Mouse (Mus musculus) heart, adult 11 months (tissue): ENCODE data around the gene Sgsm3.
A peak's percentile ranks its signal among the peaks of the same experiment; 100 is the strongest.
"Not testable (repeated sequence)": the region's sequence is repeated elsewhere in the genome, so short reads cannot be mapped to it uniquely, and the experiment has no call there.

Experiments used
- DNase-seq: peaks from one replicate; pipeline ENCODE4 v3.0.0; 2022

Gene Sgsm3

GRCm38 (mm10) chr15:80977620-80978334, at the start of gene Sgsm3:
TSS of gene Sgsm3 (plus strand) at chr15:80977765.
- peak; percentile 98 for DNase-seq

GRCm38 (mm10) chr15:80928811-80929355, 48.7 kb upstream of the Sgsm3 start:
- DNase-seq, result peak; percentile 89

GRCm38 (mm10) chr15:80930048-80930571, 47.5 kb upstream of the Sgsm3 start:
- DNase-seq, result peak; percentile 86

- not testable (repeated sequence) for DNase-seq
These were observed 46.8 kb upstream of the Sgsm3 start for GRCm38 (mm10) chr15:80930676-80931320.

DNA sequence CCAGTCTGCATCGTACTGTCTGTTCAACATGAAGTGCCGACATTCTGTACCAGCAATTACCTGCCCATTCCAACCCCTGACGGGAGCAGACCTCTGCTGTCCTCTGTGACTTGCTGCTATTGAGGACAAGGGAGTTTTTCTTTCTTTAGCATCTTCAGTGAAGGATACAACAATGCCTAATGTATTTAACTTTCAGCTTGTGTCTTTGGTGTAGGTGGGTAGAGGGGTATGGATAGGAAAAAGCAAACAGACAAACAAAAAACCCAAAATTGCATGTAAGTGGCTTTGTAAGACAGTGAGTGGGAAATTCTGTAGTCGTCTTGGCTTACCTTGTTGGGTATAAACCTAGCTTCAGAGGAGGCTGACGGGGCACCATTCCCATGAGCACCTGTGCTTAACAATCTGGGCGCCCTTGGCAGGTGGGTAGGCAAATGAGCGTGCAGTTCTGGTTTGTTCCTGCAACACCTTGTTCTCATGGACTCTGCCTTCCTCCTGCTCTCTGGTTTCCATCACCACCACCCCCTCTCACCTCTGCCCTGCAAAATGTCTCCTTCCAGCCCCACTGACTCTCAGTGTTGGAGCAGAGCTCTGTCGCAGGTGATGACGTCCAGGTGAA, 46.1 kb upstream of the Sgsm3 start:
- peak; percentile 24 for DNase-seq

GRCm38 (mm10) chr15:80934841-80935240, 42.7 kb upstream of the Sgsm3 start:
- no peak for DNase-seq

- DNase-seq, result peak; percentile 90
These were observed 40.9 kb upstream of the Sgsm3 start for GRCm38 (mm10) chr15:80936686-80937085.

DNA sequence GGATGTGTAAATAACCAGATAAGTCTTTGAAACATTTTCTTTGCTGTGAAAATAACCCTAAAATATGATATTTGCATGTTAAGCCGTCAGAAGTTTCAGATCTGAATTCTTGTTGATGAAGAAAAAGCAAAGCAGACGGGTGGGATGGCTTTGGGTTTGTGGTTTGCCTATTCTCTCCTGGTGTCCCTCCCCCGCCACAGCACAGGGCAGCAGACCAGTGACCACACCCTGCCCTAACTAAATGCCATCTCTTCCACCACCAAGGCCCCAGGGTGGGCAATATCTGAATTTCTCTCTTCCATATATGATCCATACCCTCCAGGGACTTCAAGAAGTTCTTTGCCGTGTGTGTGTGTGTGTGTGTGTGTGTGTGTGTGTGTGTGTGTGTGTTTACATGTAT, 39.0 kb upstream of the Sgsm3 start:
- peak; percentile 73 for DNase-seq

DNA sequence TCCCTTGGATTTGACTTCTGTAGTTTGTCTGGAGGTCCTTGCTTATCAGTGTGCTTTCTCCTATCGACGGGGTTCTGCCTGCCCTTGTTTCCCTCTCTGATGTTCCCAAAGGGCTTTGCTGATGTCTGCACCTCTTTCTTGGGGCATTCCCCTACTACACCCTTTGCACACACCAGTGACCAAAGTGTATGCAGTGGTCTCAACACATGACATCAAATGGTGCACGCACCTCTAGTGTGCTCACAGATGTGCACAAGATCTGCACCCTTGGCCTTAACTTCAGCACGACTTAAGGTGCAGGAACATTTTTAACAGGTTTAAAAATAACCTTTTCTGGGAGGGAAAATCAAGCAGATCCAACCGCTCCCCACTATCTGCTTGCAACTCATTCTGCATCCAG, 38.2 kb upstream of the Sgsm3 start:
- DNase-seq, result peak; percentile 67

DNA sequence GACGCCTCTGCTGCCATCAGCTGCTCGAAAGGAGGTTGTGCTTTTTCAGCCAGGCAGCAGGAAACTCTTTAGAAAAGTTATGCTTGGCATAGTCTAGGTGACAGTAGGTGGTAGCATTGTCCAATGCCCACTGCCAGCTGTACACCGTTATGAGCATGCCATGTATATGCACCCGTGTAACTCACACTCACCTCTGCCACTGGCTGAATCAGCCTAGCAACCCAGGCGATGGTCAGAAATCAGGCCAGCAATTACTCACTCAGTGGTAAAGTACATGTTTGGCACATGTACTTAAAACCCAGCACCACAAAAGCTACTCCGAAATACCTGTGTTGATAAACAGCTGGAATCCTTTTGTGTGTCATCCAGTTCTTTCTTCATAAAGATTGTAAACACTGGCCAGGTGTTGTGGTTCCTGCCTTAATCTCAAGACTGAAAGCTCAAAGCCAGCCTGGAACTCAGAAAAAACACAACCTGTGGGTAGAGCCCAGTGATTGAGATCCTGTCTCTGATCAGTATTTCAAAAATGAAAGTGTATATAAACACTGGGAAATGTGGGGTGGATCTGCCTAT, 36.0 kb upstream of the Sgsm3 start:
- peak; percentile 81 for DNase-seq

GRCm38 (mm10) chr15:80945851-80946250, 31.7 kb upstream of the Sgsm3 start:
- DNase-seq, result no peak

GRCm38 (mm10) chr15:80948145-80949135, 29.1 kb upstream of the Sgsm3 start, which contains the start of gene Adsl:
TSS of gene Adsl (plus strand) at chr15:80948490.
- peak; percentile 98 for DNase-seq

- no peak for DNase-seq
These were observed 28.1 kb upstream of the Sgsm3 start for GRCm38 (mm10) chr15:80949431-80949830.

DNA sequence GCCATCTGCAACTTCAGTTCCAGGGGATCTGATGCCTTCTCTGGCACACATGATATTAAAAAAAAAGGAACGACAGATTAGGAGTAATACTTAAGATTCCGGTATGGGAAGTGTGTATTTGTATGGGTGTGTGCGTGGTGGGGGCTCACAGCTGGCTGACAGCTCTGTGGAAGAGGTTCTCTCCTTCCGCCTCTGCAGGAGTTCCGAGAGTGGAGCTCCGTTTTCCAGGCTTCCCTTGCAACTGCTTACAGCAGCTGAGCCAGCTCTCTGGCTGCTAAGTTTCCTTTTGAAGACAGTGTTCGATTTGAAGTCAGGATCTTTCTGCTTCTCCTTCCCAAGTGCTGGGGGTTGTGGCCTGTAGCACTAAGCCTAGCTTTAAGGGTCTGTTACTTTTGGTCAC, 27.5 kb upstream of the Sgsm3 start:
- DNase-seq, result no peak

DNA sequence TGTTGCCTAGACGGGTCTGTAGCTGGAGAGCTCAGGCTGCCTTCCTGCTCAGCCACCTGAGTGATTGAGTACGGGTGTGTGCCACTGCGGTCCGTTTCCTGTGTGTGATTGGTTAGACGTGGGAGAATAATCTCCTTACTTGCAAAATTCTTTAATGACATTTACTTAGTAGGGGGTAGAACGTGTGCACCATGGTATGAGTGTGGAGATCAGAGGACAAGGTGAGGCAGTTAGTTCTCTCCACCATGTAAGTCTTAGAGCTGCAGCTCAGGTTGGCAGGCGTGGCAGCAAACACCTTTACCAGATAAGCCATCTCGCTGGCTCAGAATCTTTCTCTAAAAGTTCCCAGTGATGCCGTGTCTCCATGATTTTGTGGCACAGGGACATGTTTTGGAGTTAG, 23.6 kb upstream of the Sgsm3 start:
- no peak for DNase-seq

- no peak for DNase-seq
These were observed 22.7 kb upstream of the Sgsm3 start for GRCm38 (mm10) chr15:80954861-80955260.

- DNase-seq, result no peak
These were observed 21.6 kb upstream of the Sgsm3 start for GRCm38 (mm10) chr15:80955836-80956438.

- no peak for DNase-seq
These were observed 8.2 kb upstream of the Sgsm3 start for GRCm38 (mm10) chr15:80969371-80969770.

DNA sequence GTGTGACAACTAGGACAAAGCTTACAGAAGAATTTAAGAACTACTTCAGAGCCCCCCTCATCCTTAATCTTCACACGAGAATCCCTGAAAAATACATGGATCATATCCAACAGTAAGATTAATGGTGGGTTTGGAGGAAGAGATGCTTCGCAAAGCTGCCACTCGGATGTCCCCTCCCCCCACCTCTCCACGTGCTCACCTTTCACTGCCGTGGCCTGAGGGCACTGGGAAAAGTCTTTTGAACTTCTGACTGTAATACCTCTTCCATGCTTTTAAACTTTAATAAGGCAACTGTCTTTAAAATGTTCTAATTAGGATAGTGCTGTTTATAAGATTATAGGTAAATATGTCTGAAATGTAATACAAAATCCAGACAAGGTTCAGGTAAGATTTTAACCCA, 3.3 kb upstream of the Sgsm3 start:
- DNase-seq, result no peak

DNA sequence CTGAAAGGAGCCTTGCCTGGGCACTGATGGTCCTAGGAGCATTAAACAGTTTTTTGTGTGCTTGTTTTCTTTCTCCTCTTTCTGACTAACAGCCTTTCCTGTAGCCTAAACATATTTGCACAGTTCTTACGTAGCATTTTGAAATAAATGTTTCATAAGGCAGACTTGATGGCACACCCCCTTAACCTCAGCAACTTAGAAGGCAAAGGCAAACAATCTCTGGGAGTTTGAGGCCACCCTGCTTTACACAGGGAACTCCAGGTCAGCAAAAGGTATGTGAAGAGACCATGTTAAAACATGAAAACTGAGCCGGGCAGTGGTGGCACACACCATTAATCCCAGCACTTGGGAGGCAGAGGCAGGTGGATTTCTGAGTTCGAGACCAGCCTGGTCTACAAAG, 1.9 kb upstream of the Sgsm3 start:
- DNase-seq, result no peak

DNA sequence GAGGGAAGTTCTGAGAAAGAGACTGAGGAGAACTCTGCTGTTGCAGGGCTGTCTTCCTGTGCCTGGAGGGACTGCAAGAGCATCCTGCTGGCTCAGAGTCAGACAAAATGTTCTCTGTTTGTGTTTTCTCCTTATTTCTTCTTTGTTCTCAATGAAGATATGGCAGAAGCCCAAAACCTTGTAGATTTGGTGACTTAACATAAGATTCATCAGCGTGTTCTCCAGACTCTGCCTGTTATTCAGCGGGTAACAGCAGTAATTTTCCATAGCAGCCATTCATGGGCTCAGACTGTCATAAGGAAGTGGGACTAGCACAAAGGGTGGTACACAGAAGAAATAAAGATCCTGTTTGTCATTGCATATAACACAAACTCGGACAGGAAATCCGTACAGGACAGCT, 2.0 kb downstream of the Sgsm3 start:
- DNase-seq, result no peak
